Mouse (Mus musculus): Measurements from ENCODE around the gene Gm8005. TPM values are rescaled to one million over a fixed set of nuclear protein-coding genes. Genes with fewer than 3 reads are reported as not detected.
"Not testable (repeated sequence)": the region's sequence is repeated elsewhere in the genome, so short reads cannot be mapped to it uniquely, and the experiment has no call there.

The Gm8005 gene
- total RNA-seq (2015) (not detected in 2 replicates), total RNA-seq (2017) (not detected in 2 replicates)

- not testable (repeated sequence) for ATAC-seq (ENCODE audit: poor library complexity, severe bottlenecking)
Measured at GRCm38 (mm10) chr14:42439573-42439972, at the start of gene Gm8005. Gene Gm8005, minus strand, starts transcription at chr14:42439673.

DNA sequence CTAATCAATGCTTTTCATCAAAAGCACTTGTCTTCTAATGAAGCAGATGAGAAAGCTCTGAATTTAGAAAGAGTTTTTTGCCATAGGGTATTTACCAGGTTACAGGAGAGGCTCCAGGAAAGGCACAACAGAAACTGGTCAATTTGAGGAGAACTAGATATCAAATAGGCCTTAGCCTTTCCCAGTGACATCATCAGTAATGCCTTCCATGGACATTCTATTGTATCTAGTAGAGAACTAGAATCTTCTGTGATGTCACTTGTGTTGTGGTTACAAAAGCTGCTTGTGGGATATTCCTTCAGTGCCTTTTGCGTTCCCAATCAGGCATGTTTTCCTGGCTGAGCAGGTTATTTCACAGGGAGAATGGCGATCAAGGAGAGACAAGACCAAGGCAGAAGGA is 24.1 kb upstream of the Gm8005 start, which contains the start of gene Gm8011:
TSS of gene Gm8011 (plus strand) at position 301 of the 400 bp plus-strand sequence.
- not testable (repeated sequence) for ATAC-seq (ENCODE audit: poor library complexity, severe bottlenecking)

Other genes starting within 250 kb of the Gm8005 start
- not detected in 2 replicates for gene Gm3573, start 248.9 kb downstream of the Gm8005 start, total RNA-seq (2015)
- not detected in 2 replicates for gene Gm3573, start 248.9 kb downstream of the Gm8005 start, total RNA-seq (2017)
- not detected in 2 replicates for gene Gm17026, start 179.6 kb downstream of the Gm8005 start, total RNA-seq (2015)
- not detected in 2 replicates for gene Gm17026, start 179.6 kb downstream of the Gm8005 start, total RNA-seq (2017)
- gene Gm9611, start 142.3 kb downstream of the Gm8005 start, total RNA-seq (2015), result not detected in 2 replicates
- gene Gm9611, start 142.3 kb downstream of the Gm8005 start, total RNA-seq (2017), result not detected in 2 replicates
- gene Gm7995, start 129.5 kb downstream of the Gm8005 start, total RNA-seq (2015), result not detected in 2 replicates
- not detected in 2 replicates for gene Gm7995, start 129.5 kb downstream of the Gm8005 start, total RNA-seq (2017)
- not detected in 2 replicates for gene Gm8011, start 24.2 kb upstream of the Gm8005 start, total RNA-seq (2015)
- gene Gm8011, start 24.2 kb upstream of the Gm8005 start, total RNA-seq (2017), result not detected in 2 replicates
- not detected in 2 replicates for gene Gm8020, start 62.7 kb upstream of the Gm8005 start, total RNA-seq (2015)
- gene Gm8020, start 62.7 kb upstream of the Gm8005 start, total RNA-seq (2017), result not detected in 2 replicates
- not detected in 2 replicates for gene Gm8024, start 84.6 kb upstream of the Gm8005 start, total RNA-seq (2015)
- not detected in 2 replicates for gene Gm8024, start 84.6 kb upstream of the Gm8005 start, total RNA-seq (2017)
- gene Gm17124, start 160.2 kb upstream of the Gm8005 start, total RNA-seq (2015), result not detected in 2 replicates
- not detected in 2 replicates for gene Gm17124, start 160.2 kb upstream of the Gm8005 start, total RNA-seq (2017)
- gene Gm3633, start 202.2 kb upstream of the Gm8005 start, total RNA-seq (2015), result not detected in 2 replicates
- gene Gm3633, start 202.2 kb upstream of the Gm8005 start, total RNA-seq (2017), result not detected in 2 replicates
- gene Gm10378, start 216.3 kb upstream of the Gm8005 start, total RNA-seq (2015), result not detected in 2 replicates
- gene Gm10378, start 216.3 kb upstream of the Gm8005 start, total RNA-seq (2017), result not detected in 2 replicates